Mouse (Mus musculus) MEL (cell line): ENCODE results near the gene Ranbp10. TPM values are rescaled to one million over a fixed set of nuclear protein-coding genes. Genes with fewer than 3 reads are reported as not detected.

ENCODE experiments used
- DNase-seq: peaks from one replicate; pipeline ENCODE4 v3.0.0; 2011; ENCODE audit warnings: low read depth, low spot score
- H3K27ac ChIP-seq: 2 replicates; pipeline ENCODE4 v1.5.1; 2012; ENCODE audit warnings: low read depth, mild to moderate bottlenecking, control low read depth, low read length, moderate library complexity; ENCODE audit not compliant: control insufficient read depth
- H3K27me3 ChIP-seq, 2 experiments: fragments of 150-350 bp in 1 of 2; sonication (generic) in 1 of 2; 2 replicates each; pipeline ENCODE4 v1.6.1; 2012; ENCODE audit warnings: low read length in 2 of 2, mild to moderate bottlenecking in 2 of 2, improper control_type of control experiment in 1 of 2, moderate library complexity in 1 of 2; ENCODE audit not compliant: insufficient read depth in 2 of 2, control insufficient read depth in 1 of 2
- H3K36me3 ChIP-seq, 2 experiments: 2 replicates each; pipeline ENCODE4 v1.6.1; 2012 to 2014; ENCODE audit warnings: low read length in 2 of 2, improper control_type of control experiment in 1 of 2, inconsistent platforms in 1 of 2, mild to moderate bottlenecking in 1 of 2; ENCODE audit not compliant: insufficient read depth in 2 of 2, control insufficient read depth in 1 of 2
- H3K4me1 ChIP-seq, 2 experiments: fragments of 150-350 bp in 1 of 2; sonication (generic) in 1 of 2; 2 replicates each; pipeline ENCODE4 v1.6.1; 2012; ENCODE audit warnings: low read length in 2 of 2, improper control_type of control experiment in 1 of 2, mild to moderate bottlenecking in 1 of 2; ENCODE audit not compliant: insufficient read depth in 2 of 2, control insufficient read depth in 1 of 2
- H3K4me3 ChIP-seq, 2 experiments: fragments of 150-350 bp in 1 of 2; sonication (generic) in 1 of 2; 2 replicates each; pipeline ENCODE4 v1.5.1; 2012; ENCODE audit warnings: low read depth in 2 of 2, low read length in 2 of 2, mild to moderate bottlenecking in 2 of 2, moderate library complexity in 2 of 2, control low read depth in 1 of 2, improper control_type of control experiment in 1 of 2; ENCODE audit not compliant: control insufficient read depth in 1 of 2, insufficient read depth in 1 of 2
- H3K79me2 ChIP-seq: 2 replicates; pipeline ENCODE4 v1.6.1; 2012; ENCODE audit warnings: mild to moderate bottlenecking, low read length, moderate library complexity; ENCODE audit not compliant: control insufficient read depth, poor library complexity, insufficient read depth
- H3K9ac ChIP-seq: 2 replicates; pipeline ENCODE4 v1.6.1; 2012; ENCODE audit warnings: low read depth, mild to moderate bottlenecking, control low read depth, low read length, moderate library complexity; ENCODE audit not compliant: control insufficient read depth, poor library complexity, severe bottlenecking
- H3K9me3 ChIP-seq: fragments of 150-350 bp; sonication (generic); replicated peaks from 2 replicates; pipeline ENCODE4 v1.6.1; 2012; ENCODE audit warnings: mild to moderate bottlenecking, low read length, improper control_type of control experiment, moderate library complexity; ENCODE audit not compliant: insufficient read depth
- BHLHE40 ChIP-seq: IDR thresholded peaks from 2 replicates; pipeline ENCODE4 v1.6.1; 2012; ENCODE audit warnings: low read depth, mild to moderate bottlenecking, inconsistent platforms, low read length, improper control_type of control experiment, borderline replicate concordance
- CHD1 ChIP-seq: IDR thresholded peaks from 2 replicates; pipeline ENCODE4 v1.6.1; 2012; ENCODE audit warnings: low read depth, mild to moderate bottlenecking, inconsistent platforms, low read length, improper control_type of control experiment
- CHD2 ChIP-seq: IDR thresholded peaks from 2 replicates; pipeline ENCODE4 v1.6.1; 2011; ENCODE audit warnings: low read length, improper control_type of control experiment
- CTCF ChIP-seq, 3 experiments: IDR thresholded peaks in 2 of 3; conservative IDR thresholded peaks in 1 of 3; 2 replicates each; pipeline ENCODE4 v1.5.1; 2011 to 2012; ENCODE audit warnings: low read length in 3 of 3, low read depth in 2 of 3, mild to moderate bottlenecking in 2 of 3, improper control_type of control experiment in 1 of 3, inconsistent platforms in 1 of 3, mixed read lengths in 1 of 3, moderate library complexity in 1 of 3; ENCODE audit not compliant: control insufficient read depth in 1 of 3, insufficient read depth in 1 of 3, poor library complexity in 1 of 3, severe bottlenecking in 1 of 3
- ELF1 ChIP-seq: IDR thresholded peaks from 2 replicates; pipeline ENCODE4 v1.6.1; 2014; ENCODE audit warnings: low read depth, mild to moderate bottlenecking, inconsistent platforms, low read length, improper control_type of control experiment, moderate library complexity
- EP300 ChIP-seq, 2 experiments: IDR thresholded peaks; 2 replicates each; pipeline ENCODE4 v1.6.1; 2011; ENCODE audit warnings: improper control_type of control experiment in 2 of 2, low read length in 2 of 2, low read depth in 1 of 2, mild to moderate bottlenecking in 1 of 2
- GATA1 ChIP-seq: IDR thresholded peaks from 2 replicates; pipeline ENCODE4 v1.6.1; 2011; ENCODE audit warnings: low read depth, low read length, improper control_type of control experiment
- HCFC1 ChIP-seq: IDR thresholded peaks from 2 replicates; pipeline ENCODE4 v1.6.1; 2012; ENCODE audit warnings: low read depth, mild to moderate bottlenecking, inconsistent platforms, low read length, improper control_type of control experiment, moderate library complexity
- JUND ChIP-seq: IDR thresholded peaks from 2 replicates; pipeline ENCODE4 v1.6.1; 2011; ENCODE audit warnings: low read depth, mild to moderate bottlenecking, improper control_type of control experiment, low read length
- MAX ChIP-seq: IDR thresholded peaks from 2 replicates; pipeline ENCODE4 v1.6.1; 2011; ENCODE audit warnings: low read length, improper control_type of control experiment
- MEF2A ChIP-seq: IDR thresholded peaks from 2 replicates; pipeline ENCODE4 v1.6.1; 2014; ENCODE audit warnings: low read depth, mild to moderate bottlenecking, inconsistent platforms, low read length, improper control_type of control experiment; ENCODE audit not compliant: poor library complexity, insufficient replicate concordance, severe bottlenecking; ENCODE audit errors: extremely low read depth
- MXI1 ChIP-seq: IDR thresholded peaks from 2 replicates; pipeline ENCODE4 v1.6.1; 2011; ENCODE audit warnings: mild to moderate bottlenecking, low read depth, low read length, improper control_type of control experiment
- MYB ChIP-seq: IDR thresholded peaks from 2 replicates; pipeline ENCODE4 v1.6.1; 2011; ENCODE audit warnings: mild to moderate bottlenecking, low read depth, low read length, improper control_type of control experiment
- POLR2A ChIP-seq, 2 experiments: IDR thresholded peaks; 2 replicates each; pipeline ENCODE4 v1.6.1; 2011 to 2012; ENCODE audit warnings: low read length in 2 of 2, mild to moderate bottlenecking in 2 of 2, control low read depth in 1 of 2, improper control_type of control experiment in 1 of 2, low read depth in 1 of 2, moderate library complexity in 1 of 2; ENCODE audit not compliant: control insufficient read depth in 1 of 2, insufficient read depth in 1 of 2, poor library complexity in 1 of 2
- POLR2AphosphoS2 ChIP-seq: IDR thresholded peaks from 2 replicates; pipeline ENCODE4 v1.6.1; 2011; ENCODE audit warnings: low read length, improper control_type of control experiment
- POLR2AphosphoS5 ChIP-seq: IDR thresholded peaks from 2 replicates; pipeline ENCODE4 v1.6.1; 2012; ENCODE audit warnings: low read depth, borderline replicate concordance, mild to moderate bottlenecking, inconsistent platforms, low read length, moderate library complexity, mixed read lengths
- SMC3 ChIP-seq: IDR thresholded peaks from 2 replicates; pipeline ENCODE4 v1.6.1; 2011; ENCODE audit warnings: low read depth, low read length, improper control_type of control experiment
- UBTF ChIP-seq: IDR thresholded peaks from 2 replicates; pipeline ENCODE4 v1.6.1; 2012; ENCODE audit warnings: low read depth, mild to moderate bottlenecking, inconsistent platforms, low read length, improper control_type of control experiment, moderate library complexity, borderline replicate concordance; ENCODE audit not compliant: insufficient read depth
- USF1 ChIP-seq: IDR thresholded peaks from 2 replicates; pipeline ENCODE4 v1.6.1; 2014; ENCODE audit warnings: low read depth, mild to moderate bottlenecking, inconsistent platforms, low read length, improper control_type of control experiment, moderate library complexity
- ZNF384 ChIP-seq: IDR thresholded peaks from 2 replicates; pipeline ENCODE4 v1.6.1; 2012; ENCODE audit warnings: low read depth, mild to moderate bottlenecking, inconsistent platforms, low read length, improper control_type of control experiment
- polyA plus RNA-seq, 2 experiments: library from polyadenylated mRNA; stranded (reverse) in 1 of 2; unstranded in 1 of 2; fragments of >175 nt in 1 of 2; fragments of >200 nt in 1 of 2; gene quantifications; 2 replicates each; pipeline versions ENCODE4 v1.2.1 to v1.2.4; 2012; ENCODE audit warnings: low replicate concordance in 2 of 2, low read depth in 1 of 2; ENCODE audit not compliant: insufficient read length in 2 of 2, insufficient read depth in 1 of 2, missing spikeins in 1 of 2
- total RNA-seq: library from RNA; depleted of rRNA; stranded (reverse); fragments of 300-350 nt; gene quantifications from 2 replicates; pipeline ENCODE4 v1.2.3, GENCODE M21; 2012

Gene Ranbp10
- total and polyA plus RNA-seq, 3 experiments: 7.4 to 22.1 TPM; not detected in 1

DNA sequence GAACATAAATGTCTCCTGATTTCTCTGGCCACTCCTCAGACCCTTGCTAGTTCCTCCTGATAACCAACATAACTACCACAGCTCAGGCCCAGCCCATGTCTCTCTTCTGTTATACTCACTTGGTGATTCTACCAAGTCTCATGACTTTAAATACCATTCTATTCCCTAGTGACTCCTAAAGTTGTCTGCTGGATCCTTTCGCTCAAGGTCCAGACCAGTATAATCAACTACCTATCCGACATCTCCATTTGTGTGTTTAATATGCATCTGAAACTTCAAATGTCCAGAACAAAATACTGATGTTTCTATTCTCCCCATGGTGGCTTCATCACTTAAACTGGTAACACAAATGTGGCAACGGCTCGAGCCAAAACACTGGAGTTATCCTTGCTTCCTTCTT lies 83.8 kb downstream of the Ranbp10 start:
- Histone ChIP-seq H3K4me1 (no peaks in the 10 kb centered on the region), H3K79me2 (no peaks in the 10 kb centered on the region), H3K9me3 (no peaks in the 10 kb centered on the region), H3K27ac (no peak overlapping the region), H3K36me3 (no peaks in the 10 kb centered on the region), H3K27me3 (no peaks in the 10 kb centered on the region), H3K9ac (no peak overlapping the region), H3K4me3 (no peak overlapping the region)
- DNase-seq: no peak
- TF ChIP-seq MEF2A (no peak), CTCF (IDR thresholded peaks at IDR 0.05 in 2 of 3, conservative IDR thresholded peaks at IDR 0.05 in 1 of 3; ENCODE audit: control insufficient read depth in 1 of 3, insufficient read depth in 1 of 3, low read depth in 2 of 3, low read length in 3 of 3, poor library complexity in 1 of 3, severe bottlenecking in 1 of 3) (no peak), POLR2A (IDR thresholded peaks at IDR 0.05; ENCODE audit: control insufficient read depth in 1 of 2, insufficient read depth in 1 of 2, low read depth in 1 of 2, low read length in 2 of 2, poor library complexity in 1 of 2) (no peak), HCFC1 (no peak), EP300 (IDR thresholded peaks at IDR 0.05; ENCODE audit: low read depth in 1 of 2, low read length in 2 of 2) (no peak), POLR2AphosphoS2 (no peak), USF1 (no peak), POLR2AphosphoS5 (no peak), MYB (no peak)

DNA sequence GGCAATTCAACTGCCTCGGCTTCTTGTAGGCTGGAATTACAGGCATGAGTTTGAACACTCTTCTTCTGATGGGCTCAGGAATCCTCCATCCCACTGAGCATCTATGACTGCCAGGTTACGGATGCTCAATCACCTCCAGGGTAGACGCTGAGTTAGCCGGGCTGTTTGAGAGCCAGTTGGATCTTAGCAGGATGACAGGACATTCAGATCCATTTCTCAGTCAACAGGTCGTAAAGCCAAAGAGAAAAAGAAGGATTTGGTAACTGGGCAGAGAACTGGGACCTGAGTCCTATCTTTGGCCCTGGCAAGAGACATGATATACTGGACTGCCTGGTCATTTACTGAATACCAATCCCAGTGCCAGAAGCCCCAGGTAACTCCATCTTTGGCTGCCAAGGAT lies 87.9 kb downstream of the Ranbp10 start:
- Histone ChIP-seq H3K4me1 (no peaks in the 10 kb centered on the region), H3K27ac (no peak overlapping the region), H3K79me2 (no peaks in the 10 kb centered on the region), H3K9me3 (no peaks in the 10 kb centered on the region)
- DNase-seq: no peak
- TF ChIP-seq MAX (no peak), SMC3 (no peak), UBTF (no peak), MXI1 (no peak), CHD2 (no peak), CHD1 (no peak), ELF1 (no peak), ZNF384 (no peak), GATA1 (no peak), JUND (no peak), POLR2AphosphoS2 (no peak), BHLHE40 (no peak)
- TF ChIP-seq, all 39 proteins: peak for 0
- H3K9ac ChIP-seq: no peak overlapping the region
- no peaks in the 10 kb centered on the region for H3K36me3 ChIP-seq
- no peaks in the 10 kb centered on the region for H3K27me3 ChIP-seq
- H3K4me3 ChIP-seq: no peak overlapping the region
